Mouse (Mus musculus): ENCODE measurements around the gene Gstt3.

DNA sequence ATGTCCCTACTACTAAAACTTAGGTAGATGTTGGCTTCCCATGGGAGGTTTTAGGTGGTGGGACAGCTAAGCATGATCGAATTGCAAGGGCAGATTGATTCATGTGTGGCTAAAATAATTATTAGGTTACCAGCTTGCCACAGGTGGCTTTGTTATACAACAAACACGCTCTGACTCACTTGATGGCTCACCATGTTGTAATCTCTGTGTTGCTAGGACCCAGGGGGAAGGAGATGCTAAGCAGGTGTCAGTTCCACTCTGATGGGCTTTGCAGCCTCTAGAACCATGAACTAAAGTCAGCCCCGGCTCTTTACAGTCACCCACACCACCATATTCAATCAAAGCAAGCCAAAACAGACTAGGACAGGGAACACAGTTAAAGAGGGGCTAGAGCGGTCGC lies 38.7 kb upstream of the Gstt3 start:
- no peak for TF ChIP-seq CTCF (IDR thresholded peaks at IDR 0.05; ENCODE audit: low read depth)
- no peak for TF ChIP-seq EP300 (IDR thresholded peaks at IDR 0.05; ENCODE audit: low read depth)

All from heart, postnatal 0 days (tissue).